Mouse (Mus musculus) midbrain, embryonic 15.5 days (tissue): ENCODE results near the gene BC107364. TPM values are rescaled to one million over a fixed set of nuclear protein-coding genes. Genes with fewer than 3 reads are reported as not detected.
"Not testable (repeated sequence)": the region's sequence is repeated elsewhere in the genome, so short reads cannot be mapped to it uniquely, and the experiment has no call there.

Experiments
- ATAC-seq: fragments of 200-750 bp; cut with Nextera tagmentation; replicated peaks from 2 replicates; pipeline ENCODE4 v1.8.0; 2017; ENCODE audit warnings: moderate TSS enrichment
- H3K27ac ChIP-seq: fragments of 300-500 bp; sonication (generic); 2 replicates; pipeline ENCODE4 v1.5.1; 2015; ENCODE audit warnings: mild to moderate bottlenecking, inconsistent platforms
- H3K27me3 ChIP-seq: fragments of 300-500 bp; sonication (generic); replicated peaks from 2 replicates; pipeline ENCODE4 v1.6.1; 2015; ENCODE audit warnings: inconsistent platforms
- H3K36me3 ChIP-seq: fragments of 300-500 bp; sonication (generic); replicated peaks from 2 replicates; pipeline ENCODE4 v1.6.1; 2015; ENCODE audit warnings: inconsistent platforms
- H3K4me1 ChIP-seq: fragments of 300-500 bp; sonication (generic); 2 replicates; pipeline ENCODE4 v1.6.1; 2015; ENCODE audit warnings: inconsistent platforms
- H3K4me2 ChIP-seq: fragments of 300-500 bp; sonication (generic); 2 replicates; pipeline ENCODE4 v1.6.1; 2015; ENCODE audit warnings: inconsistent platforms, mild to moderate bottlenecking, moderate library complexity
- H3K4me3 ChIP-seq: fragments of 300-500 bp; sonication (generic); 2 replicates; pipeline ENCODE4 v1.5.1; 2015; ENCODE audit warnings: mild to moderate bottlenecking, inconsistent platforms
- H3K9ac ChIP-seq: fragments of 300-500 bp; sonication (generic); 2 replicates; pipeline ENCODE4 v1.6.1; 2015; ENCODE audit warnings: mild to moderate bottlenecking, inconsistent platforms
- H3K9me3 ChIP-seq: fragments of 300-500 bp; sonication (generic); 2 replicates; pipeline ENCODE4 v1.6.1; 2016; ENCODE audit warnings: inconsistent platforms
- WGBS: fragments of 180-500 bp; shearing (Covaris S2); methylation state at CpG from one replicate; pipeline ENCODE4 v1.1.7; 2015; ENCODE audit warnings: mixed read lengths; 5-methylcytosine and 5-hydroxymethylcytosine counted together
- polyA plus RNA-seq: library from polyadenylated mRNA; unstranded; fragments of >200 nt; fragmentation: Nextera tagmentation; extraction: Ambion mirVana; gene quantifications from 2 replicates; pipeline ENCODE4 v1.2.1, GENCODE M21; 2015

Gene BC107364
- polyA plus RNA-seq, 1 experiment from 2014 or later, result not detected

- no peak overlapping the region for H3K4me2 ChIP-seq
- no peaks in the 10 kb centered on the region for H3K9me3 ChIP-seq
- no peak overlapping the region for H3K4me3 ChIP-seq
- H3K27ac ChIP-seq, result no peak overlapping the region
- WGBS, result 90% methylated on average over 3 of the region's 3 CpGs
- no peaks in the 10 kb centered on the region for H3K36me3 ChIP-seq
- no peak overlapping the region for H3K9ac ChIP-seq
- no peak for ATAC-seq
- no peaks in the 10 kb centered on the region for H3K27me3 ChIP-seq
- peaks cover 9% of the 10 kb centered on the region for H3K4me1 ChIP-seq
These were observed 42.8 kb upstream of the BC107364 start for GRCm38 (mm10) chr3:96494912-96495311.

DNA sequence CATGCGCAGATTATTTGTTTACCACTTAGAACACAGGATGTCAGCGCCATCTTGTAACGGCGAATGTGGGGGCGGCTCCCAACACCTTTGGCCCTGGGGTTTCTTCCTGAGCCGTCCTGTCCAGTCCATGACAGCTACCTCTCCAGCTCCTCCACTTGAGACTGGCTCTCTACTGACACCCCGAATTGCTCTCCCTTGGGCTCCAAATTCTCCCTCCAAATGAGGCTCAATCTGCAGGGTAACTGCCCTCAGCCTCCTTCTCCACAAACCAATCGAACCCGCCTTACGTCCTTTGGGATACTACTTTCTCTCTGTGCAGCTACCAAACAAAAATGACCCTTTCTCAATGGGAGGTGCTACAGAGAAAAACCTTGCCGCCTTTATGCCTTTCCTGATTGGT, 42.4 kb upstream of the BC107364 start:
- ATAC-seq, H3K27me3 ChIP-seq, H3K4me1 ChIP-seq, H3K4me2 ChIP-seq, H3K27ac ChIP-seq, H3K9ac ChIP-seq, H3K36me3 ChIP-seq, H3K9me3 ChIP-seq, H3K4me3 ChIP-seq: not testable (repeated sequence)
- WGBS, result 96% methylated on average over 7 of the region's 11 CpGs

DNA sequence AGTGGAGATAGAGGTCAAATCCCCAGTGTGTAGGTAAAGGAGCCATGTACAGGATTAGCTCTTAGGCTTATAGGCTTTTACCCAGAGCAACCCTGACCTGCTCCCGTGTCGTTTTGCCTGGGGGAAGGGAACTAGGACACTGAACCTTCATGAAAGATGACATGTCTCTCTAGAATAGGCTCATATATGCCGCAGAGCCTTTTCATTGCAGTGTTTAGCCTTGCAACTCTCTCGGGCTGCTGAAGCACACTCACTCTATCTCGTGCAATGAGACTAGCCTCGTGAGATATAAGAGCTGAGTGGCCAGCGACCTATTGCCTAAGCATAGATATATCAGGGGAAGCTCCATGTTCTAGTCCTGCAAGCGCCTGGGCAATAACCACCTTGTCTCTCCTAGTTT, 37.5 kb upstream of the BC107364 start:
- not testable (repeated sequence) for H3K9ac ChIP-seq, H3K27me3 ChIP-seq, ATAC-seq, H3K4me3 ChIP-seq, H3K36me3 ChIP-seq, H3K9me3 ChIP-seq, H3K4me1 ChIP-seq
- Histone ChIP-seq H3K27ac (peak overlapping the region; percentile 86), H3K4me2 (0 out of 2 replicates have a peak overlapping the region, but pooled peaks have one; percentile 24)
- 32% methylated on average over 6 of the region's 8 CpGs for WGBS

- not testable (repeated sequence) for H3K9ac ChIP-seq, H3K4me1 ChIP-seq, H3K9me3 ChIP-seq, H3K27me3 ChIP-seq, H3K36me3 ChIP-seq
- peak overlapping the region; percentile 25; the same call in 1 of the 2 replicates for H3K4me3 ChIP-seq
- peak overlapping the region; percentile 86 for H3K27ac ChIP-seq
- 0% methylated on average over 9 of the region's 31 CpGs for WGBS
- peak; percentile 70 for ATAC-seq
- 0 out of 2 replicates have a peak overlapping the region, but pooled peaks have one; percentile 24 for H3K4me2 ChIP-seq
These were observed 37.0 kb upstream of the BC107364 start for GRCm38 (mm10) chr3:96488907-96489629.

DNA sequence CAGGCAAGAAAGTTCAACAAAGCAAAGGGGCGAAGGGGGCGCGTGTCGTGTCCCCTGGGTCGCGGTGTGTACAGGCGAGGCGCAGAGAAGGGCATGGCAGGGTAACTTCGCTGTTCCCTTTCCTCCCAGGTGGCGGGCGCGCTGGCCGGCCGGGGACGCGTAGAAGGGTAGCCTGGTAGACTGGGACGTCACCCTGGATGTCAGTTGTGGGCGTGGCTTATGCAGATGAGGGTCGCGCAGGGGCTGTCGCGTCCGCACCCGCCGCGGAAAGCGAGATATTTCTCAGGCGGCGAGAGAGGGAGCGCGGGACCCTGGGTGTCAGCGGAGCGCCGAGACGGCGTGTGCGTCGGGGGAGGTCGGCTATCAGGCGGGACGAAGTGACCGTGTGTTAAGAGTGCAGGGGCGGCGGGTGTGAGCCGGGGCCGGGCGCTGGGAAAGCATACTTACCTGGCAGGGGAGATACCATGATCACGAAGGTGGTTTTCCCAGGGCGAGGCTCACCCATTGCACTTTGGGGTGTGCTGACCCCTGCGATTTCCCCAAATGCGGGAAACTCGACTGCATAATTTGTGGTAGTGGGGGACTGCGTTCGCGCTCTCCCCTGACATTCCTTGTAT, 36.3 kb upstream of the BC107364 start:
- Histone ChIP-seq H3K4me2 (peak overlapping the region; percentile 63), H3K27me3 (peaks cover 11% of the 10 kb centered on the region; the same call in 1 of the 2 replicates), H3K9ac (peak overlapping the region; percentile 41; the same call in 1 of the 2 replicates), H3K4me3 (peak overlapping the region; percentile 37), H3K27ac (peak overlapping the region; percentile 88)
- ATAC-seq, result peak; percentile 86
- not testable (repeated sequence) for H3K36me3 ChIP-seq, H3K4me1 ChIP-seq, H3K9me3 ChIP-seq
- 0% methylated on average over 4 of the region's 55 CpGs for WGBS

GRCm38 (mm10) chr3:96487596-96488289, 35.6 kb upstream of the BC107364 start:
- H3K27me3 ChIP-seq, result peaks cover 14% of the 10 kb centered on the region; the same call in 1 of the 2 replicates
- no peak for ATAC-seq
- peak overlapping the region; percentile 88 for H3K27ac ChIP-seq
- peak overlapping the region; percentile 37 for H3K4me3 ChIP-seq
- peaks cover 7% of the 10 kb centered on the region for H3K4me1 ChIP-seq
- no peaks in the 10 kb centered on the region for H3K36me3 ChIP-seq
- H3K9me3 ChIP-seq, result no peaks in the 10 kb centered on the region
- H3K9ac ChIP-seq, result peak overlapping the region; percentile 41
- peak overlapping the region; percentile 63 for H3K4me2 ChIP-seq
- WGBS, result 3% methylated on average over 26 of the region's 26 CpGs

GRCm38 (mm10) chr3:96486828-96487559, 34.9 kb upstream of the BC107364 start:
- Histone ChIP-seq H3K27ac (peak overlapping the region; percentile 88; the same call in 1 of the 2 replicates), H3K4me3 (peak overlapping the region; percentile 37), H3K27me3 (peaks cover 15% of the 10 kb centered on the region; the same call in 1 of the 2 replicates), H3K4me2 (peak overlapping the region; percentile 63)
- WGBS, result 7% methylated on average over 6 of the region's 38 CpGs
- ATAC-seq, result peak; percentile 77
- H3K9me3 ChIP-seq, H3K9ac ChIP-seq, H3K36me3 ChIP-seq, H3K4me1 ChIP-seq: not testable (repeated sequence)

DNA sequence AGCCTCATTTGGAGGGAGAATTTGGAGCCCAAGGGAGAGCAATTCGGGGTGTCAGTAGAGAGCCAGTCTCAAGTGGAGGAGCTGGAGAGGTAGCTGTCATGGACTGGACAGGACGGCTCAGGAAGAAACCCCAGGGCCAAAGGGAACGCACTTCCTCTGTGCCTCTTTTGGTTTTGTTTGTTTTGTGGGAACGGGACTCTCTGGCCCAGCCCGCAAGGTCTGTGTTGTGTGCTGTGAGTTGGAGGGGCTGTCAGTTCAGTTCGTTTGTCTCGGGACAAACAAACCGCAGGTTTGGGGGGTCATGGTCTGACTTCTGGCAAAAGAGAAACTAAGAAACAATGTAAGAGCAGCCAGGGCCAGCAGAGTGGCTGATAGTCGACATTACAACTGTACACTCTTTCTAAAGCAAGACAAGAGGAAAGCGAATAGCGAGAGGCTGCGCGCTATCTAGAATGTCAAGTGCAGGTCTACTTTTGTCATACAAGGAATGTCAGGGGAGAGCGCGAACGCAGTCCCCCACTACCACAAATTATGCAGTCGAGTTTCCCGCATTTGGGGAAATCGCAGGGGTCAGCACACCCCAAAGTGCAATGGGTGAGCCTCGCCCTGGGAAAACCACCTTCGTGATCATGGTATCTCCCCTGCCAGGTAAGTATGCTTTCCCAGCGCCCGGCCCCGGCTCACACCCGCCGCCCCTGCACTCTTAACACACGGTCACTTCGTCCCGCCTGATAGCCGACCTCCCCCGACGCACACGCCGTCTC, 34.1 kb upstream of the BC107364 start:
- H3K9ac ChIP-seq, H3K27ac ChIP-seq, H3K9me3 ChIP-seq, H3K36me3 ChIP-seq, H3K4me1 ChIP-seq, H3K4me2 ChIP-seq, H3K4me3 ChIP-seq: not testable (repeated sequence)
- peaks cover 20% of the 10 kb centered on the region; the same call in 1 of the 2 replicates for H3K27me3 ChIP-seq
- WGBS, result 0% methylated on average over 4 of the region's 34 CpGs
- ATAC-seq, result peak; percentile 46

GRCm38 (mm10) chr3:96485361-96485760, 33.3 kb upstream of the BC107364 start:
- 85% methylated on average over 2 of the region's 2 CpGs for WGBS
- H3K27me3 ChIP-seq, result peaks cover 20% of the 10 kb centered on the region; the same call in 1 of the 2 replicates
- H3K27ac ChIP-seq, result no peak overlapping the region
- ATAC-seq, result no peak
- H3K36me3 ChIP-seq, result no peaks in the 10 kb centered on the region
- no peak overlapping the region for H3K9ac ChIP-seq
- H3K4me2 ChIP-seq, result no peak overlapping the region
- no peaks in the 10 kb centered on the region for H3K9me3 ChIP-seq
- H3K4me1 ChIP-seq, result peaks cover 7% of the 10 kb centered on the region
- H3K4me3 ChIP-seq, result no peak overlapping the region

GRCm38 (mm10) chr3:96484921-96485320, 32.8 kb upstream of the BC107364 start:
- H3K4me1 ChIP-seq, result peaks cover 7% of the 10 kb centered on the region
- H3K36me3 ChIP-seq, result no peaks in the 10 kb centered on the region
- no peak overlapping the region for H3K4me2 ChIP-seq
- 72% methylated on average over 4 of the region's 4 CpGs for WGBS
- H3K27me3 ChIP-seq, result peaks cover 20% of the 10 kb centered on the region; the same call in 1 of the 2 replicates
- H3K4me3 ChIP-seq, result no peak overlapping the region
- H3K9me3 ChIP-seq, result no peaks in the 10 kb centered on the region
- ATAC-seq, result no peak
- H3K9ac ChIP-seq, result no peak overlapping the region
- no peak overlapping the region for H3K27ac ChIP-seq

DNA sequence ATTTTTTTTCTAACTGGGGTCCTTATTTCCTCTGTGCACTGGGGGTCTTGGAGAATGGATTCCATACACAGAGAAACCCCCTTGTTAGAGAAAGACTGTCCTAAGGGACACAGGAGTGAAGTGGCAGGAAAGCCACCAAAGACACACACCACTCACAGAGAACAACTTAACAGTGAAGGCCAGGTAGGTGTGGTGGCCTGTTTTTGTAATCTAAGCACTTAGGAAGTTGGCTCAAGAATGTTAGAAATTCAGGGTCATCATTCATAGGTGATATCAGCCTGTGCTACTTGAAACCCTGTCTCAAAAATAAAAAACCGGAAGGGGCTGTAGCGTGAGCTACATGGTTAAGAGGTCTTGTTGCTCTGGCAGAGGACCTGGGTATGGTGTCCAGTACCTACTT, 31.8 kb upstream of the BC107364 start:
- WGBS, result 95% methylated on average over 2 of the region's 2 CpGs
- ATAC-seq, result no peak

More for the DNA sequence above, 31.8 kb upstream of the BC107364 start:
- peaks cover 7% of the 10 kb centered on the region for H3K4me1 ChIP-seq
- H3K27me3 ChIP-seq, result peaks cover 20% of the 10 kb centered on the region; the same call in 1 of the 2 replicates
- no peak overlapping the region for H3K9ac ChIP-seq
- no peaks in the 10 kb centered on the region for H3K36me3 ChIP-seq
- no peaks in the 10 kb centered on the region for H3K9me3 ChIP-seq
- no peak overlapping the region for H3K4me2 ChIP-seq
- no peak overlapping the region for H3K27ac ChIP-seq
- no peak overlapping the region for H3K4me3 ChIP-seq
